Mouse (Mus musculus): ENCODE results near the gene Fktn.
"Not testable (repeated sequence)": the region's sequence is repeated elsewhere in the genome, so short reads cannot be mapped to it uniquely, and the experiment has no call there.

Gene Fktn

DNA sequence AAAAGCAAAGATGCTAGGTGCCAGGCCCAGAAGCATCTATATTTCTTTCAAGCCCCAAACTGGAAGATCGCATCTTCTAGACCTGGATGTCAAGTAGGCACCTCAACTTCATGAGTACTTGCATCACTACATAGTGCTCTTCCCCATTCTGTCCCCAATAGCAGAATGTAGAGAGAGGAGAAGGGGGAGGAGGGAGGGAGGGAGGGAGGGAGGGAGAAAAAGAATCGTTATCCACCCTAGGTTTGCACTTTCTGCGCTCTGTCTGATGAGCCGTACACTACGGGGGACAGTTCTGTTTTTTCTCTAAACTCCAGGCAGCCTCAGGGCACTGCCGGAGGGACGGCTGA lies at the start of gene Fktn:
TSS of gene Fktn (plus strand) at position 295 of the 347 bp plus-strand sequence.
- no peak for DNase-seq

DNA sequence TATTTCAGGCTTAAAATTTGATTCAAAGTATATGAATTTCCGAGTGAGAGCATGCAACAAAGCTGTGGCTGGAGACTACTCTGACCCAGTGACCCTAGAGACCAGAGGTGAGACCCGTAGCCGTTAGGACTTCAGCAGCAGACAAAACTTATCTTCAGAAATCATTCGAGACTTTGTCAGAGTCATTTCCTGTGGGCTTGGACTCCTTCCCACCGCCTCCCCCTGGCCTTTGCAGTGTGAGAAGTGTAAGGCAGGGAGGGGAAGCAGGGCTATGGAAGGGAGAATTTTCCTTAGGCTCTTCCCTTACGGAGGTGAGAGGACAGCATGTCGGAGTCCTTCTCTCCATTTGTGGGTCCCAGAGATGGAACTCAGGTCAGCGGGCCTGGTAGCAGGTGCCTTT lies 31.7 kb upstream of the Fktn start:
- no peak for DNase-seq

DNA sequence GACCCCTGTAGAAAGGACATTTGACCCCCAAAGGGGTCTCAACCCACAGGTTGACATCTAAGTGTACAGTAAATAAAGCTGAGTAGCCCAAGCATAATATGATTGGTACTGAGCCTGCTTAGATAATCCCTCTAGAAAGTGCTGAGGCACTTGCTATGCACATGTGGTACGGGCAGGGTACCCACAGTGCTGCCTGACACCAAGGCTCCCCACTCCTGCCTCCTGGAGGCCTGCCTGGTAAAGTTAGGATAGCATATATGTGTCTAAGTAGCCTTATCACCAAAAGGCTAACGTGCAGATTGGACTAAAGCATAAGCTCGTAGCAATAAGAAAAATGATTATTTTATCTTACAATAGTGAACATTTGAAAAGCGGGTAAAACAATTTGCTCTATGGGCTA lies 24.8 kb upstream of the Fktn start:
- no peak for DNase-seq

DNA sequence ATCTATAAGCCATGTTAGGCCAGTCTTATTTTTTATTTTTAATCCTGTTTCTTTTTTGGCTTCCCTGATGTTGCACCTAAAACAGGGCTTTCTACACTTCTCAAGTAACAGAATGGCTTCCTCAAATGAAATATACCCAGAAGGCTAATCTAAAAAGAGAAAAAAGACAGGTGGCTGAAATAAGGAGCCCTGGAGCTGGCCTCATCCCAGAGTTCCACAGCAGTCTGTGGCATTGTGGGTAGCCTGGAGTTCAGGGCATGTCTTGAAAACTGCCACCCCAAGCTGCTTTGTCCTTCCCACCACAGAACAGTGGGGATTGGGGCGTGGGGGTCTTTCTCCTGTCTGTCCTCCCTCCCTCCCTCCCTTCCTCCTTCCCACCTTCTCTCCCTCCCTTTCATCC lies 22.4 kb upstream of the Fktn start:
- DNase-seq: peak; percentile 38 to 42

DNA sequence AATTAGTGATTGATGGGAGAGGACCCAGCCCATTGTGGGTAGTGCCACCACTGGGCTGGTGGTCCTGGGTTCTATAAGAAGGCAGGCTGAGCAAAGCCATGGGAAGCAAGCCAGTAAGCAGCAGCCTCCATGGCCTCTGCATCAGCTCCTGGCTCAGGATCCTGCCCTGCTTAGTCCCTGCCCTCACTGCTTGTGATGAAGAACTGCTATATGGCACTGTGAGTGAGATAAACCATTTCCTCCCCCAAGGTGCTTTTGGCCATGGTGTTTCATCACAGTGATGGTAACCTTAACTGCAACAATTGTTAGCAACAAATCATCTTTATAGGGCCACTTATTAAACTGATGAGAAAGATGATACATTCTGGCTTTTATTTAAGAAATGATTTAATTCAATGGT lies 4.6 kb upstream of the Fktn start:
- not testable (repeated sequence) for DNase-seq

DNA sequence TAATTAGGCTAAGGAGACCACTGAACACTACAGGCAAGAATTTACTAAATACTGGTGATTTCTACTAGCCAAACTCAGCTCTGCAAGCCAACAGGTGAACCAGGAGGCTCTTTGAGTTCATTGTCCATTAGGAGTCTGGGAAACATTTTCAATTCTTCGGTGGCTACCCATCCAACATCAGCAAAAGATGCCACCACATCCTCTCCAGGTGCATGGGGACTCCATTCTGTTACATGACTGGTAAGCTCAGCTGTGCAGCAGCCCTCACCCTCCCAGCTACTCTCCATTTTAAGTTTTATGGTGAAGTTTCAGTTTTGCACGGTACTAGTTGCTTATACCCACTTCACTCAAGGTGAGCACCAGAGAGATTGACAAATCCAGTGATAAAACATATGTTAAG lies 3.8 kb upstream of the Fktn start:
- DNase-seq: no peak

DNA sequence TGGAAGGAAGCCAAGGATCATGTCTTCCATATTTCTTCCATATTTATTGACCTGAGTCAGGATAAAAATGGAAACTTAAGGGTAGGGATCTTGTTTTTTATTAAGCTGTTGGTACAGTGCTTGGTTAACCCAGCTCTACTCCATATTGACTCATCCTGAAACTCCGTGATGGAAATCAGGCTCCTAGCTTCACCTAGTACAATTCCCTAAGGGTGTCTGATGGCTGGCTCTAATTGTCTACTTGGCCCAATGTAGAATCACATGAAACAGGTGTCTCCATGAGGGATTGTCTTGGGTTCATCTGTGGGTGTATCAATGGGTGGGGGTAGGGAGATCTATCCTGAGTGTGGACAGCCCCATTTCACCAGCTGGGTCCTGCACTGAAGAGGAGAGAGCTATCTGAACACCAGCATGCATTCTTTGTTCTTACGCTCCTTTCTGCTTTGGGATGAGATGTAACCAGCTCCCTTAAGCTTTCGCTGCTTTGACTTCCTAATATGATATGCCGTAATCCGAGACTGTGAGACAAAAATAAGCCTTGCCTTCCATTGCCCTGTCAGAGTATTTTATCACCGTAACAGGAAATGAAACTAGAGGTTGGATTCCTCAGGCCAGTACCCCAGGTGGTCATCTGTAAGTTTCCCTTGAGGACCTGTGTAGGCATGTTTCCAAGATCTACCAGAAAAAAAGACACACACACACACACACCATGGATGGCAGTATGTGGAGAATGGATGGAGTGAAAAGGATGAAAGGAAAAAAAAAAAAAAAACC lies 3.1 kb upstream of the Fktn start:
- no peak for DNase-seq

DNA sequence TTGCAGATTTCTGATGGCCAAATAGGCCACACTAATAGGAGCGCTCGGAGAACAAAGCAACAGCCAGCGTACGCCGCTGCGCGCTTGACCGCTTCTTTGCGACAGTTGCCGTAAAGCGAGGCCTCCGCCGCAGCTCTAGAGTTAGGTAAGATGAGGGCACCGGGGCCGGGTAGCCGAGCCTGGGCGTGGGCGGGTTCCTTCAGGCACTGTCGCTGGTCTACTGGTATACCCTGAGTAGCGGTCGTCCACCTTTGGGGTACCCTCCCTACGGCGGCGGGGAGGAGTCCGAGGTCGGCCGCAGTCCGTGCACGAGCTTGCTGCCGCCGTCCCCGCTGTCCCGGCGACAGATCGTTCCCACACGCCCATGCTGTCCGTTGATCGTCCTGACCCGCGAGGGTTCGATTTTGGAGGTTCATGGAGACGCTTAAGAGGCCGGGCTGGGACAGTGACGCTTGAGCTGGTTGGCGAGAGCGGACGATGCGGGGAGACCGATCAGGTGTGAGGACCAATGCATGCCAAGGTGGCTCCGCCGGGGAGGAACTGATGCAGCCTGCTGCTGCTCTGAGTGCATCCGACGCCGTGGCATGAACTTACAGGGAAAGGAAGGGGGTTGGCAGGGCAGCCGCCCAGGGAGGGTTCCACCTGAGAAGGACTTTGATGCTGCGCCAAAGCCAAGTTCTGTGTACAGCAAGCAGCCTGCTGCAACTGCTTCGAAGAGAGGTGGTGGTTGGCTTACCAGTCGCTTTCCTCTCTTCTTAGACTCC lies 435 bp downstream of the Fktn start:
- peak; percentile 93 to 94 for DNase-seq

DNA sequence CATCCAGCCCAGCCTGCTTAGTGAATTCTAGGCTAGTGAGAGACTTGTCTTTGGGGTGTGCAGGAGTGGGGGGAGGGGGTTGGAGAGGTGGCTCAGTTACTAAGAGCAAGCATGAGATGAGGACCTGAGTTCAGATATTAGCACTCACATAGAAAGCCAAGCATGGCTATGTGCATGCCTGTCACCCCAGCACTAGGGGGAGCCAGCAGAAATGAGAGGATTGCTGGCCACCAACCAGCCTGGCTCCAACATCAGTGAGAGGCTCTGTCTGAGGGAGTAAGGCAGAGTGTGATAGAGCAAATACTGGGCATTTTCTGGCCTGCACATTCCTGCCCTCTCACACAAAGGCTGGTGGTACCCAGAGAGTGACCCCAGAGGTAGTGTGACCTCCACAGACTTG lies 2.2 kb downstream of the Fktn start:
- no peak for DNase-seq

DNA sequence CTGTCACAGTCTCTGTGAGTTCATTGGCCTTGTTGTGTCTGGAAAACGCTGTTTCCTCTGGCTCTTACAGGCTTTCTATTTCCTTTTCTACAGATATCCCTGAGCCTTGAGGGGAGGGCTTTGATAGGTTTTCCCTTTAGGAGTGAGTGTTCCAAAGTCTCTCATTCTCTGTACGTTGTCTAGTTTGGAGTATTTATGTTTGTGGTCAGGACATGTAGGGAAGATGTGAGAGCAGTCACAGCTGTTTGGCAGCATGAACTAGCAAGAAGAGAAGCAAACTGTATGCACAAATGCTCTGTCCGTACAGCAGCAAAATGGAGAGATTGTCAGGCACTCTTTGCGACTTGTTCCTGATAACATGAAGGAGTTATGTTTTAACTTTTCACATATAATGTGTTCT lies 3.7 kb downstream of the Fktn start:
- no peak for DNase-seq

DNA sequence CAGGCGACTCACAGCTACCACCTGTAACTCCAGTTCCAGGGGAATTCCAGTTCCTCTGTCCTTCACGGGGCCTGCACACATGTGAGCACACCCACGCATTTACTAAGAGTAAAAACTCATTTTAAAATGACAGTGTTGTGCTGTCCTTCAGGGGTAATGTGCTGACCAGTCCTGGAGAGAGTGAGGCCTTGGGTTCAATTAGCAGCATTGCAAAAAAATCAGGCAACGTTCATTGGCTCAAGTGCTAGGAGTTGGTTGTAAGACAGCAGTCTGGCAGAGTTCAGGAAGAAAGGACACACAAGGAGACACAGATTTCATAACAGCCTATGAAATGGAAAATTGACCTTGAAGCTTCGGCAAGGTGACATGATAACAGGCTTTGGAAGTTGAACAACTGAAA lies 4.5 kb downstream of the Fktn start:
- no peak for DNase-seq

DNA sequence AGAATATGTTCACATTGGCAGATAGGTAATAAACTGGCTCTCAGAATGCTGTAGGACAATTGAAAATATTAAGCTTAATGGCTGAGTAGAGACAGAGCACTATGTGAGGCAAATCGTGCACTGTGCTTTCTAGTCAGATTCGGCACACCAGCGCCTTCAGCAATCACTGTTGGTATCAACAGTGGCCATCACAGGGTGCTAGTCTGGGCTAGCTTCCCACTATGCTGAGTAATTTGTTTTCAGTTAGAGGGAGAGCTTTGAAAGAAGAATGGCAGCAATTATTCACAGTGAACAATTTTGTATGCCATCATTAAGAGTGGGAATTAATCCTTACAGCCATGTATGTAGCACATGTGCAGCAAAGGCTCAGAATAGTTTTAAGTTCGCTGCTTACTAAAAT lies 8.7 kb downstream of the Fktn start:
- DNase-seq: no peak

DNA sequence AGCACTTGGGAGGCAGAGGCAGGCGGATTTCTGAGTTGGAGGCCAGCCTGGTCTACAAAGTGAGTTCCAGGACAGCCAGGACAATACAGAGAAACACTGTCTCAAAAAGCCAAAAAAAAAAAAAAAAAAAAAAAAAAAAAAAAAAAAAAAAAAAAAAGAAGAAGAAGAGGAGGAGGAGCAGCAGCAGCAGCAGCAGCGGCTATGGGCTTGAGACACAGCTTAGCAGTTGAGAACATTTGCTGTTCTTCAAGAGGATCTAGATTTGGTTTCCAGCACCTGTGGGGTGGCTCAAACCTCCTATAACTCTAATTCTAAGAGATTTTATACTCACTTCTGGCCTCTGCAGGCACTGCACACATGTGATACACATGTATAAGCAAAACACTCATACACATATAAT lies 12.3 kb downstream of the Fktn start:
- not testable (repeated sequence) for DNase-seq

DNA sequence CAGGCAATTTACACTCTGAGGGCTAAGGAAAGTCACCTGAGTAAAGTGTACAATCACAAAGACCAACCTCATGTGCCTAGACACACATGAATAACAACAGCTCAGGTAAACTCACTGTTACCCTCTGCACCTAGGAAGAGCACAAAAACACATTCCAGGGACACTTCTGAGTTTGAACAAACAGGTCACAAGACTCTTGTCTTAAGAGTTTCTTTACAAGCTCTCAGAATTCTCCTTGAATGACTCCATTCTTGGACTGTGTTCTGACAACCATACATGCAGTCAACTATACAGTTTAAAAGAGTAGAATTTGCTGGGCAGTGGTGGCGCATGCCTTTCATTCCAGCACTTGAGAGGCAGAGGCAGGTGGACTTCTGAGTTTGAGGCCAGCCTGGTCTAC lies 14.3 kb downstream of the Fktn start:
- no peak for DNase-seq

DNA sequence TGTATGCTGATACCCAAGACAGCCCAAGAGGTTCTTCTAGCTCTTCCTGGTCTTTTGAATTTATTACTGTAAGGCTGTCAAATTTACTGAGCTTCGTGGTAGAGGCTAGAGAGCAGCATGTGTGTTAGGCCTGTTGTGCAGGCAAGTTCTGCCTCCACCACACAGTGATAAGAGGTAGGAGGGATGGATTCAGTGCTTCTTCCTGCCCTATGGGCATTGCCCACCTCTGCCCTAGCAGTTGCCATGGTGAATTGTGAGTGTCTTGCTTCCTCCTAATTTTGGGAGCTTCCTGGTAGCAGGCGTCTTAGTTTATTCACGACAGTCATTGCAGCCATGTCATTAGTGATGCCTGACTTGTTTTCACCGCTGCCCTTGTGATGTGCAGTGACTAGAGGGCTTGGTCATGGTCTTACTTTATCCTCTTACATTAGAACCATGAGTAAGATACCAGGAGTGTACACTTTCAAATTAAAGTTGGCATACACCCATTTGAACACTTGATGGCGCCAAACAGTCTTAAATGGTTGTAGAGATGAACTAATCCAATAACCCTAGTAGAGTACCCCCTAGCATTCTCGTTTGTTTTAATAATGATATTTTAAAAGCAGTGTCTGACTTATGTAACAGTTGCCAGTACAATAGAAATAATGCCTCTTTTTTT lies 25.3 kb downstream of the Fktn start:
- peak in 1 of 2 experiments; percentile 46 for DNase-seq

DNA sequence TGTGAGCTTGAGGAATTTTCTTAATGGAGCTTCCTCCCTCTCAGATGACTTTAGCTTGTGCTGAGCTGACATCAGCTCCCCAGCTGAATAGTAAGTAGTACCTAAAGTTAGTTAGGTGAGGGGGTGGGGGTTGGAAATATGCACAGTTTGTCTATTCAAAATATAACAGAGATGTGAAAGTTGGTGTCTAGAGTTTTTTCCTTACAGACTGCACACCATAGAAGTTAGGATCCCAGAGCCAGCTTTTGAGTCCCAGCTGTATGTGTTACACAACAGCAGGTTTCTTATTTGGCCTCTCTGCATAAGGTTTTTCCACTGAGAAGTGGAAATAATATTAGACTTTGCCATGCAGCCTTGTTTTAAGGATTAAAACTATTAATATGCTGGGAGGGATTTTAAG lies 36.0 kb downstream of the Fktn start:
- no peak for DNase-seq

DNA sequence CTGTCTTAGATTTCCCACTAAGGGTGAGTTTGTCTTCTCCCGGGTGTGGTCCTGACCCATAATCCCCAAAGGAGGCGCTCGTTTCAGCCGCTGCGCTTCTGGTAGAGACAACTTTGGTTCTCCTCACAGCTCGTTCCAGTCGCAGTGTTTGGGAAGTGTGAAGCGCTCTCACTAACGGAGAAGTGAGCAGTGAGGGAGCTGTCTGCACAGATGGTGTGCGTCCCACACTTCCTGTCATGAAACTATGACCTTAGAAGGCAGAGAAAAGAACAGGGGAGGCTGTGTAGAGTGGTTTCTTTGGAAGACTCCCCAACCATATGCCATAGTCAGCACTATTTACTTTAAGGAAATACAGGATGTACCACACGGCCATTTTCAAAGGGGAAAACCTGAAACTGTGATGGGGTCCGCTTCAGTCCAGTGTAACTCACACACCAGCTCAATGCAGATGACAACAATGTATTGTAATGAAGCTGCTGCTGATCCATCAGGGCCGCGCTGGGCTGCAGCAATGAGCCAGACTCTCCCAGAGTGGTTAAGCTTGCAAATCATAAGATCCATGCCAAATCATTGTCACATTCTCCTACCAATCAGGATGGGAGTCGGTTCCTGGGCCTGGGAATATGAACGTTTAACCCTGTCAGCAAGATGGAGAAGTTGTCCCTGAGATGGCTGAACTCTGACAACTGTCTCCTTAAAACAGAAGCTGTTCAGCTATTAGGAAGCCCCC lies 36.8 kb downstream of the Fktn start:
- no peak for DNase-seq

DNA sequence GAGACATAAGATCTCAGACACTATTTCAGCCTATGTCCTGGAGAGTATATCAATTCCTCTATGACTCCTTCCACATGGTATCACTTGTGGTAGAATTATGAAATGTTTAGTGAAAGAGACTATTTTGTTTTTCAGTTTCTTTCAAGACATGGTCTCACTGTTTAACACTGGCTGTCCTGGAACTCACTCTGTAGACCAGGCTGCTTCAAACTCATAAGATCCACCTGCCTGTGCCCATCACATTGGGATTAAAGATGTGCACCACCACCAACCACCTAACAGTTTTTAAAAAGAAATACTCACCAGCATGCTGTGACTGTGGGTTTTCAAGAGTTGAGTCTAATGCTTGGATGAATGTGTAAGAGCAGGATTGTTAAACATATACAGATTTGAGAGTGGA lies 43.2 kb downstream of the Fktn start:
- no peak for DNase-seq

DNA sequence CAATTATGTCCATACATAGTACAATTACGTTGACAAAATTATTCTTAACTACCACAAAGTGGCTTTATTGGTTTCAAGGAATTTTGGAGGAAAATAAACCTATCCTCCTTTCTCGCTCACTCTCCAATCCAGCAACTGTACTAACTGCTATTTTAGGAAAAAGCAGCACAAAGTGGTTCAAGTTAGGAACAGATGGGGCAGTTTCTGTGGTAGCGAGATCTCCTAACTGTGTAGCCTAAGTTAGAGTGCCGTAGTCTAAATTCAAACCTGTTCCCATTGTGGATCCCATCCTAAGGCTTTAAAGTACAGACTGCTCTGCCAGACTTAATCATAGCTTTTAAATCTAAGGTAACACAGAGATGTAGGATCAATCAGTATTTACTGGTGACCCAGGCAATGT lies 45.0 kb downstream of the Fktn start:
- DNase-seq: no peak

DNA sequence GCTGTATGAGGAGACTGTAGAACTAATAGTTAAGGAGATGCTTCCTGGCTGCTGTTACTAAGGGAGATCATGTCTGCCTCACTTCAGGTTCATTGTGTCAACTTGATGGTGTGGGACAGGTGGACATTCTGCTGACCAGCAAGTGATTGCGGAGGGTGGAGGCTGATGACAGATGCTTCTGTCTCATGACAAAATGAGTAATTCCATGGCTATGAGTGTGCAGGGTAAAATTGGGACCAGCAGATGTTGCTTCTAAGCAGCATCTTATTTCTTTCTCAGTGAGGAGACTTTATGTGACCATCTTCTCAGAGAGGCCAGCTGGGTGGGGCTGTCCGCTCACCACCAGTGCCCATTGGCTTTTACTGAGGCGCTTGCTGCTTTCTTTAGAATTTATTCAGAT lies 45.9 kb downstream of the Fktn start:
- no peak for DNase-seq

DNA sequence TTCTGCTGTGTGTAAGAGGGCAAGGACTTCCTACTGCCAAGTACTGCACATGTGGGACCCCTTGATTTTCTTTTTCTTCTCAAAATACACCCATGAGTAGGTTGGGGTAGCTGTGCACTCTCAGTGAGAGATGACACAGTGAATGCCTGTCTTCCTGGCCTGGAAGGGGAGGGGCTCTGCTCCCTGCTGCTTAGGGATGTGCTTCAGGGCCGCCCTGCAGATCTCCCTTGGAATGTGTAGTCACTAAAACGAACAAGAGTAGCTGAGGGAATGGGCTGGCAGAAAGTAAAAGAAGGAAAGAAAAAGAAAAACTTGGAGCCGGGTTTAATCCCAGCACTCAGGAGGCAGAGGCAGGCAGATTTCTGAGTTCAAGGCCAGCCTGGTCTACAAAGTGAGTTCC lies 48.7 kb downstream of the Fktn start:
- DNase-seq: no peak

DNA sequence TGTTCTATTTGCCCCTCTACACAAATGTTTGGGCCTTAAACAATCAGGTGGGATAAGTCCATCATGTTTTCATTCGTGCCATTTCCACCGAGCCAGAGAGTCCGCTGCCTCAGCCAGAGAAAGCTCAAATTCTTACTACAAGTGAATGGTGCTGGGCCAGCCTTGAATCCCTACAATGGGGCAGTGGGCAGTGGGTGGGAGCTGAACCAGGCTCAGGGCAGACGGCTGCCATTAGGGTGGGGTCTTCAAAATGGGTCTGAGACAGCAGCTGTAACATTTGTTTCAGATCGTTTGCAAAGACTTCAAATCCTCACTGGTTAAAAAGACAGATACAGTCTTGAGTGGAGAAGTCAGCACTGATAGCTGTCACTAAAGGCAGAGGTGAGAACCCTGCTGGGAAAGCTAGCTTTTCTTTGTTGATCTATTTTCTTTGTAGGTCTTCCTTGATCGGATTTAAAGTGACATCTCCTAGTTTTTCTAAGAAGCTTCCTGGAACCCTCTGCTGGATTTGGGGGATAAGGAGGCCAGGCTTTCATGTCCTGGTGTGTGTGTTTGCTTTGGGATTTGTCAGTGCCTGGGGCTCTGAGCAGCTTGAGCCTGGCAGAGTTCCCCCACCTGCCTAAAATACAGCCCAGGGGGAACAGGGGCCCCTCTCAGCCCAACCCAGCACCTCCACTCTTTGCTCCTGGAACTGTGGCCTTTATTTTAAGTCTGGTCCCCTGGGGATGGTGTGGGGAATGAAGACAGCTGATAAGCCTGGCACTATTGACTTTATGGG lies 57.3 kb downstream of the Fktn start:
- DNase-seq: no peak

DNA sequence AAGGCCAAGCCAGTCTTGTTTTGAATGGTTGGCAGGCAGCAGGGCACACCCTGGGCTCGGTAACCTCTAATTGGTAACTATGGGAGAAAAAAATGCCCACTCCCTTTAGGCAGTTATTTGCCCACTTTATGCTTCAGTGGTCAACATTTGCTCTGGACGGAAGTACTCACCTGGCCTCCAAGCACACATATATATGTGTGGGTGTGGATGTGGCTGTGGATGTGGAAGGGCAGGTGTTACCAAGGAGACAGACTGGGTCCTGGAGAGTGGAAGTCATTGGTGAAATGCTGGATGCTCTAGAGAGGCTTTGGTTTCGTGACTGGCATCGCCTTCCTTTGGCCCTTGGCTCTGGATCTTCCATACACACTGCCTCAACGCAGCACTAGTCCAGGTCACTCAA lies 58.2 kb downstream of the Fktn start:
- no peak for DNase-seq
